Mouse (Mus musculus): ENCODE measurements at regions not wholly inside any gene's neighbourhood (a gene's known extent, or its start where the extent isn't known, plus 50 kb on each side); places are given as distances from the start of the nearest gene placed in this dataset.

DNA sequence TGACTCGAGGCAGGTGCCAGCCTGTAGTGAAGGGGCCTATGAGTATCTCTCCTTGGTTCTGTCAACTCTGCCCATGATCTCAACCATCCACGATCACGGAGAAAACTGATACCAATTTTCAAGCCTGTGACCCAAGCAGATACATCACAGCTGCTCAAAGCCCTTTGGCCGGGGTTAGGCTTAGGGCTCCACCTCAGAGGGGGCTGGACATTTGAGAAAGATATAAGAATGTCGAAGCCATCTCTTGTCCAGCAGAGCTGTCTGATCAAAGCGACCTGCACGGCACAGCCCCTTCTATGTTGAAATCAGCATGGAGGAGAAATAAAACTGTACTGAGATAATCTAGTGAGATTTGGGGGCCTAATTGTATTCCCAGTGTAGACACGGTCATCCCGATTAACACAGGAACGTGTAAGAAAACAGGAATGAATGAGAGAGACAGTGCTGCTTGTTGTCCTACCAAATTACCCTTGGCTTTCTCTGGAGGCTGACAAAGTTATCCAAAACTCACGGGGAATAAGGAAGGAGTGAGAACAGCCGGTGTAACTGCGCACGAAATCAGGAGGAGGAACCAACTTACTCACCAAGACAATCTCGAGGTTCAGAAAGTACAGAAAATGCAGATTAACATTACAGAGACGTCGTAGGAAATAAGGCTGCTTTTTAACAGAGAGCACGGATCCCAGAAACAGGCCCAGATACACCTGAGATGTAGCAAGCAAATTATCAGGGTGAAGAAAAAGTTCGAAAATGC, 212.7 kb upstream of the Amigo2 start:
- Histone ChIP-seq H3K27ac (no peak overlapping the region), H3K4me3 (ENCODE audit: insufficient read depth in 1 of 2, low read depth in 2 of 2, low read length in 2 of 2) (no peak overlapping the region), H3K9ac (replicated peaks) (no peak overlapping the region), H3K27me3 (ENCODE audit: control insufficient read depth, insufficient read depth, low read length) (no peaks in the 10 kb centered on the region), H3K9me3 (ENCODE audit: control insufficient read depth, low read length) (no peaks in the 10 kb centered on the region), H3K36me3 (replicated peaks; ENCODE audit: control insufficient read depth, insufficient read depth, low read depth) (no peaks in the 10 kb centered on the region), H3K4me2 (ENCODE audit: low read depth) (no peak overlapping the region), H3K4me1 (replicated peaks; ENCODE audit: control insufficient read depth in 2 of 2, insufficient read depth in 2 of 2, low read length in 1 of 2) (peaks cover 0 to 6% of the 10 kb centered on the region in 2 experiments; a peak in 1 of 4 replicates)
- DNase-seq (ENCODE audit: low read depth in 3 of 3, low spot score in 3 of 3) (no peak), ATAC-seq (ENCODE audit: insufficient read depth) (no peak)
- TF ChIP-seq EP300 (IDR thresholded peaks at IDR 0.05; ENCODE audit: low read depth) (no peak), CTCF (IDR thresholded peaks at IDR 0.05; ENCODE audit: low read depth) (no peak)
- WGBS (ENCODE audit: insufficient replicate concordance): 71% methylated on average over 19 of the region's 19 CpGs

DNA sequence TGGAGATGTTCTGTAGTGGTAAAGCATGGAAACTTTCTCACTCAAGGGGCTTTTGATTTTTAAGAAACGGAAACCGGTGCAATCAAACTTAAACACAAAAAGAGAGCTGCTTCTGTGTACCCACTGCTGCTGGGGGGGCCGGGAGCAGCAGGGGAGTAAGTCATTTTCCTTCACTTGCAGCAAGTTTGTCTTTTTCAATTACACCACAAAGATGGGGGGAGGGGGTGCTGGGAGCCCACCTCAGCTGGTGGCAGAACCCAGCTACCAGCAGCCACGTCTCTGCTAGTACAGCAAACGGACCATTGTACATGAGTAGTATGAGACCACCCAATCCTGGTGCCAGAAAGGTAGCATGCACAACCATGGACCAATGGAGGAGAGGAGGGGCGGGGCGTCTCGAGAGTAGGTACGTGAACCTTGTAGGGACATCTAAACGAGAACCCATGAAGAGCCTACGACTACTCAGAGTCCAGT, 211.7 kb upstream of the Amigo2 start:
- H3K4me3 ChIP-seq (ENCODE audit: insufficient read depth in 1 of 2, low read depth in 2 of 2, low read length in 2 of 2): no peak overlapping the region
- H3K4me2 ChIP-seq (ENCODE audit: low read depth): no peak overlapping the region
- DNase-seq (ENCODE audit: low read depth in 3 of 3, low spot score in 3 of 3) (no peak), ATAC-seq (ENCODE audit: insufficient read depth) (no peak)
- no peak overlapping the region for H3K9ac ChIP-seq (replicated peaks)
- H3K9me3 ChIP-seq (ENCODE audit: control insufficient read depth, low read length): no peaks in the 10 kb centered on the region
- no peaks in the 10 kb centered on the region for H3K27me3 ChIP-seq (ENCODE audit: control insufficient read depth, insufficient read depth, low read length)
- H3K27ac ChIP-seq: no peak overlapping the region
- H3K4me1 ChIP-seq (replicated peaks; ENCODE audit: control insufficient read depth in 2 of 2, insufficient read depth in 2 of 2, low read length in 1 of 2): peaks cover 0 to 6% of the 10 kb centered on the region in 2 experiments; a peak in 1 of 4 replicates
- 47% methylated on average over 11 of the region's 11 CpGs for WGBS (ENCODE audit: insufficient replicate concordance)
- TF ChIP-seq EP300 (IDR thresholded peaks at IDR 0.05; ENCODE audit: low read depth) (no peak), CTCF (IDR thresholded peaks at IDR 0.05; ENCODE audit: low read depth) (no peak)
- no peaks in the 10 kb centered on the region for H3K36me3 ChIP-seq (replicated peaks; ENCODE audit: control insufficient read depth, insufficient read depth, low read depth)

DNA sequence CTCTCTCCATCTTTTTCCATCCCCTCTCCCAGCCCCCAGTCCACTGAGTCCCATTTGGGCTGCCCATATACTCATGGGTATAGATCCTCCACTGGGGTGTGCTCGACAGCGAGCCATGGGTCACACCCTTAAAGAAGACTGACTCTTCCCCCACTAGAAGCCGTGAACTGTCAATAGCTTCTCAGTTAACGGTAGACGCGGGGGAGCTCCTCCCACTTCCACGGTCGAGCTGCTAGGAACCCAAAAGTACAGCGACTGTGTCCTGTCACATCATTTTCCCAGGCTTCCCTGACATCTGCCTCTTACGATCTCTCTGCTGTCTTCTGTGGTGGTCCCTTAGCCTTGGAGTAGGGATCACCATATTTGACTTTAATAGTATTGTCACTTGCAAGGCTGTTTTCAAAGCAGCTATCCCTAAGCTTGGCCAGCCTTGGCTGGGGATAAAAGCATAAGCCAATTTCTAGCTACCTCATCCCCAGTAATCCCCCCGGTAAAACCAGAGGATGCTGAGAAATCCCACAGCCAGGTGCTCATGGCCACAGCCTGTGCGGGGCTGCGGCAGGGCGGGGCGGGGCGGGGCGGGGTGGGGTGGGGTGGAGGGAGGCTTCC, 211.2 kb upstream of the Amigo2 start:
- no peak overlapping the region for H3K27ac ChIP-seq
- TF ChIP-seq EP300 (IDR thresholded peaks at IDR 0.05; ENCODE audit: low read depth) (no peak), CTCF (IDR thresholded peaks at IDR 0.05; ENCODE audit: low read depth) (no peak)

GRCm38 (mm10) chr15:97457468-97457867, 210.4 kb upstream of the Amigo2 start:
- Histone ChIP-seq H3K27ac (no peak overlapping the region), H3K4me3 (ENCODE audit: insufficient read depth in 1 of 2, low read depth in 2 of 2, low read length in 2 of 2) (no peak overlapping the region), H3K9me3 (ENCODE audit: control insufficient read depth, low read length) (no peaks in the 10 kb centered on the region), H3K4me2 (ENCODE audit: low read depth) (no peak overlapping the region), H3K27me3 (ENCODE audit: control insufficient read depth, insufficient read depth, low read length) (no peaks in the 10 kb centered on the region), H3K4me1 (replicated peaks; ENCODE audit: control insufficient read depth in 2 of 2, insufficient read depth in 2 of 2, low read length in 1 of 2) (peaks cover 0 to 6% of the 10 kb centered on the region in 2 experiments; a peak in 1 of 4 replicates), H3K36me3 (replicated peaks; ENCODE audit: control insufficient read depth, insufficient read depth, low read depth) (no peaks in the 10 kb centered on the region), H3K9ac (replicated peaks) (no peak overlapping the region)
- WGBS (ENCODE audit: insufficient replicate concordance): 64% methylated on average over 8 of the region's 8 CpGs
- no peak for TF ChIP-seq CTCF (IDR thresholded peaks at IDR 0.05; ENCODE audit: low read depth)
- no peak for TF ChIP-seq EP300 (IDR thresholded peaks at IDR 0.05; ENCODE audit: low read depth)
- ATAC-seq (ENCODE audit: insufficient read depth) (no peak), DNase-seq (ENCODE audit: low read depth in 3 of 3, low spot score in 3 of 3) (no peak)

More for the DNA sequence above, 211.2 kb upstream of the Amigo2 start:
- no peaks in the 10 kb centered on the region for H3K27me3 ChIP-seq (ENCODE audit: control insufficient read depth, insufficient read depth, low read length)
- H3K36me3 ChIP-seq (replicated peaks; ENCODE audit: control insufficient read depth, insufficient read depth, low read depth): no peaks in the 10 kb centered on the region
- H3K9ac ChIP-seq (replicated peaks): no peak overlapping the region
- DNase-seq (ENCODE audit: low read depth in 3 of 3, low spot score in 3 of 3): no peak
- ATAC-seq (ENCODE audit: insufficient read depth): no peak
- no peak overlapping the region for H3K4me2 ChIP-seq (ENCODE audit: low read depth)
- H3K4me1 ChIP-seq (replicated peaks; ENCODE audit: control insufficient read depth in 2 of 2, insufficient read depth in 2 of 2, low read length in 1 of 2): peaks cover 0 to 6% of the 10 kb centered on the region in 2 experiments; a peak in 1 of 4 replicates
- 20% methylated on average over 17 of the region's 17 CpGs for WGBS (ENCODE audit: insufficient replicate concordance)
- no peaks in the 10 kb centered on the region for H3K9me3 ChIP-seq (ENCODE audit: control insufficient read depth, low read length)
- H3K4me3 ChIP-seq (ENCODE audit: insufficient read depth in 1 of 2, low read depth in 2 of 2, low read length in 2 of 2): no peak overlapping the region

- Histone ChIP-seq H3K36me3 (replicated peaks; ENCODE audit: control insufficient read depth, insufficient read depth, low read depth) (no peaks in the 10 kb centered on the region), H3K4me3 (ENCODE audit: insufficient read depth in 1 of 2, low read depth in 2 of 2, low read length in 2 of 2) (no peak overlapping the region), H3K4me1 (replicated peaks; ENCODE audit: control insufficient read depth in 2 of 2, insufficient read depth in 2 of 2, low read length in 1 of 2) (peaks cover 0 to 6% of the 10 kb centered on the region in 2 experiments; a peak in 1 of 4 replicates), H3K4me2 (ENCODE audit: low read depth) (no peak overlapping the region), H3K27ac (no peak overlapping the region), H3K9ac (replicated peaks) (no peak overlapping the region), H3K9me3 (ENCODE audit: control insufficient read depth, low read length) (no peaks in the 10 kb centered on the region), H3K27me3 (ENCODE audit: control insufficient read depth, insufficient read depth, low read length) (no peaks in the 10 kb centered on the region)
- 71% methylated on average over 16 of the region's 16 CpGs for WGBS (ENCODE audit: insufficient replicate concordance)
- no peak for ATAC-seq (ENCODE audit: insufficient read depth)
- no peak for TF ChIP-seq CTCF (IDR thresholded peaks at IDR 0.05; ENCODE audit: low read depth)
- no peak for TF ChIP-seq EP300 (IDR thresholded peaks at IDR 0.05; ENCODE audit: low read depth)
- DNase-seq (ENCODE audit: low read depth in 3 of 3, low spot score in 3 of 3): no peak
These were observed 209.9 kb upstream of the Amigo2 start for GRCm38 (mm10) chr15:97456991-97457390.

Data from liver, embryonic 14.5 days (tissue).